Mouse (Mus musculus) lung, embryonic 14.5 days (tissue): Measurements from ENCODE around the gene Grin2a. TPM values are rescaled to one million over a fixed set of nuclear protein-coding genes. Genes with fewer than 3 reads are reported as not detected.

ENCODE experiments used
- ATAC-seq: fragments of 200-750 bp; cut with Nextera tagmentation; 2 replicates; pipeline ENCODE4 v1.8.0; 2017; ENCODE audit warnings: mild to moderate bottlenecking, moderate TSS enrichment, moderate library complexity; ENCODE audit not compliant: insufficient read depth
- DNase-seq: peaks from one replicate; pipeline ENCODE4 v3.0.0-alpha.2; 2015
- H3K27ac ChIP-seq: fragments of 300-500 bp; sonication (generic); 2 replicates; pipeline ENCODE4 v1.5.1; 2014; ENCODE audit warnings: low read depth, mild to moderate bottlenecking, moderate library complexity
- H3K27me3 ChIP-seq: fragments of 300-500 bp; sonication (generic); 2 replicates; pipeline ENCODE4 v1.6.1; 2014; ENCODE audit warnings: low read length, control low read depth; ENCODE audit not compliant: insufficient read depth
- H3K36me3 ChIP-seq: fragments of 300-500 bp; sonication (generic); 2 replicates; pipeline ENCODE4 v1.6.1; 2014; ENCODE audit warnings: control low read depth; ENCODE audit not compliant: insufficient read depth
- H3K4me1 ChIP-seq: fragments of 300-500 bp; sonication (generic); 2 replicates; pipeline ENCODE4 v1.6.1; 2014; ENCODE audit warnings: antibody characterized with exemption, control low read depth; ENCODE audit not compliant: insufficient read depth
- H3K4me2 ChIP-seq: fragments of 300-500 bp; sonication (generic); 2 replicates; pipeline ENCODE4 v1.6.1; 2014; ENCODE audit warnings: mild to moderate bottlenecking
- H3K4me3 ChIP-seq: fragments of 300-500 bp; sonication (generic); 2 replicates; pipeline ENCODE4 v1.5.1; 2014; ENCODE audit warnings: low read depth, low read length
- H3K9ac ChIP-seq: fragments of 300-500 bp; sonication (generic); 2 replicates; pipeline ENCODE4 v1.6.1; 2014
- H3K9me3 ChIP-seq: fragments of 300-500 bp; sonication (generic); 2 replicates; pipeline ENCODE4 v1.6.1; 2016; ENCODE audit warnings: low read depth, low read length, control low read depth
- CTCF ChIP-seq: IDR thresholded peaks from 2 replicates; pipeline ENCODE4 v1.5.1; 2016; ENCODE audit warnings: antibody characterized with exemption, low read depth
- whole genome bisulfite sequencing: fragments of 180-500 bp; shearing (Covaris S2); extraction: QIAGEN DNeasy Blood & Tissue Kit; methylation state at CpG from one replicate; pipeline ENCODE4 v1.1.7; 2014; 5-methylcytosine and 5-hydroxymethylcytosine counted together
- polyA plus RNA-seq: library from polyadenylated mRNA; unstranded; fragments of >200 nt; fragmentation: Nextera tagmentation; extraction: Ambion mirVana; gene quantifications from 2 replicates; pipeline ENCODE4 v1.2.1, GENCODE M21; 2014

Gene Grin2a
- polyA plus RNA-seq, 1 experiment from 2014 or later = 0.01 TPM

- DNase-seq = no peak
- WGBS = 66% methylated on average over 2 of the region's 2 CpGs
- no peak overlapping the region for H3K27ac ChIP-seq
Observed at GRCm38 (mm10) chr16:9825110-9825483, 170.3 kb downstream of the Grin2a start.

GRCm38 (mm10) chr16:9824436-9825109 is 170.8 kb downstream of the Grin2a start:
- WGBS = 75% methylated on average over 4 of the region's 4 CpGs
- Histone ChIP-seq H3K4me2 (no peak overlapping the region), H3K9me3 (no peaks in the 10 kb centered on the region), H3K4me1 (no peaks in the 10 kb centered on the region), H3K27me3 (no peaks in the 10 kb centered on the region), H3K4me3 (no peak overlapping the region), H3K27ac (no peak overlapping the region), H3K9ac (no peak overlapping the region), H3K36me3 (no peaks in the 10 kb centered on the region)
- DNase-seq (no peak), ATAC-seq (no peak)
- no peak for TF ChIP-seq CTCF

More at GRCm38 (mm10) chr16:9825110-9825483, 170.3 kb downstream of the Grin2a start:
- H3K9ac ChIP-seq = no peak overlapping the region
- H3K9me3 ChIP-seq = no peaks in the 10 kb centered on the region
- H3K36me3 ChIP-seq = no peaks in the 10 kb centered on the region
- no peak overlapping the region for H3K4me2 ChIP-seq
- H3K4me1 ChIP-seq = no peaks in the 10 kb centered on the region
- no peaks in the 10 kb centered on the region for H3K27me3 ChIP-seq
- H3K4me3 ChIP-seq = no peak overlapping the region
- no peak for TF ChIP-seq CTCF
- no peak for ATAC-seq

- Histone ChIP-seq H3K9me3 (no peaks in the 10 kb centered on the region), H3K27ac (no peak overlapping the region), H3K4me3 (no peak overlapping the region), H3K4me2 (no peak overlapping the region), H3K27me3 (no peaks in the 10 kb centered on the region), H3K4me1 (no peaks in the 10 kb centered on the region), H3K36me3 (no peaks in the 10 kb centered on the region), H3K9ac (no peak overlapping the region)
- DNase-seq (no peak), ATAC-seq (no peak)
- TF ChIP-seq CTCF = no peak
Observed at GRCm38 (mm10) chr16:9823686-9824085, 171.7 kb downstream of the Grin2a start.

GRCm38 (mm10) chr16:9819508-9819907 is 175.9 kb downstream of the Grin2a start:
- no peaks in the 10 kb centered on the region for H3K4me1 ChIP-seq
- no peak overlapping the region for H3K4me2 ChIP-seq
- DNase-seq (no peak), ATAC-seq (no peak)
- H3K9me3 ChIP-seq = no peaks in the 10 kb centered on the region
- H3K27ac ChIP-seq = no peak overlapping the region
- 48% methylated on average over 3 of the region's 3 CpGs for WGBS
- no peaks in the 10 kb centered on the region for H3K36me3 ChIP-seq
- H3K4me3 ChIP-seq = no peak overlapping the region
- no peak overlapping the region for H3K9ac ChIP-seq
- no peaks in the 10 kb centered on the region for H3K27me3 ChIP-seq
- no peak for TF ChIP-seq CTCF

- Histone ChIP-seq H3K27me3 (no peaks in the 10 kb centered on the region), H3K9ac (no peak overlapping the region), H3K27ac (no peak overlapping the region), H3K4me3 (no peak overlapping the region), H3K36me3 (no peaks in the 10 kb centered on the region), H3K9me3 (no peaks in the 10 kb centered on the region), H3K4me1 (no peaks in the 10 kb centered on the region), H3K4me2 (no peak overlapping the region)
- DNase-seq = no peak
- WGBS = 75% methylated on average over 8 of the region's 8 CpGs
- ATAC-seq = no peak
- no peak for TF ChIP-seq CTCF
Observed at GRCm38 (mm10) chr16:9801338-9801737, 194.0 kb downstream of the Grin2a start.

- H3K4me2 ChIP-seq = no peak overlapping the region
- ATAC-seq = no peak
- no peak overlapping the region for H3K4me3 ChIP-seq
- no peak overlapping the region for H3K27ac ChIP-seq
- peak; percentile 40 for DNase-seq
- H3K9me3 ChIP-seq = no peaks in the 10 kb centered on the region
- no peak overlapping the region for H3K9ac ChIP-seq
- H3K4me1 ChIP-seq = no peaks in the 10 kb centered on the region
- no peaks in the 10 kb centered on the region for H3K27me3 ChIP-seq
- H3K36me3 ChIP-seq = no peaks in the 10 kb centered on the region
- 34% methylated on average over 1 of the region's 1 CpGs for WGBS
- TF ChIP-seq CTCF = no peak
Observed at GRCm38 (mm10) chr16:9800221-9800620, 195.1 kb downstream of the Grin2a start.

- Histone ChIP-seq H3K4me3 (no peak overlapping the region), H3K4me2 (no peak overlapping the region), H3K9me3 (no peaks in the 10 kb centered on the region), H3K27me3 (no peaks in the 10 kb centered on the region), H3K27ac (no peak overlapping the region), H3K9ac (no peak overlapping the region), H3K36me3 (no peaks in the 10 kb centered on the region), H3K4me1 (no peaks in the 10 kb centered on the region)
- TF ChIP-seq CTCF = no peak
- 77% methylated on average over 2 of the region's 2 CpGs for WGBS
- ATAC-seq (no peak), DNase-seq (no peak)
Observed at GRCm38 (mm10) chr16:9792976-9793375, 202.4 kb downstream of the Grin2a start.
